Mouse (Mus musculus) E14TG2a.4 (cell line): ENCODE results near the gene Elob.

Experiments used
- H3K27me3 ChIP-seq: 2 replicates; pipeline ENCODE4 v1.6.1; 2014; ENCODE audit warnings: low read length, control low read depth; ENCODE audit not compliant: insufficient read depth
- H3K36me3 ChIP-seq: 2 replicates; pipeline ENCODE4 v1.6.1; 2014; ENCODE audit warnings: low read length, control low read depth; ENCODE audit not compliant: insufficient read depth
- H3K4me1 ChIP-seq: replicated peaks from 2 replicates; pipeline ENCODE4 v1.6.1; 2014; ENCODE audit warnings: low read depth, low read length, control low read depth
- H3K4me3 ChIP-seq: replicated peaks from 2 replicates; pipeline ENCODE4 v1.5.1; 2014; ENCODE audit warnings: mild to moderate bottlenecking, low read length
- H3K9me3 ChIP-seq: 2 replicates; pipeline ENCODE4 v1.6.1; 2014; ENCODE audit warnings: low read length, control low read depth
- CTCF ChIP-seq: conservative IDR thresholded peaks from 2 replicates; pipeline ENCODE4 v1.5.1; 2014; ENCODE audit warnings: low read length
- NANOG ChIP-seq: IDR thresholded peaks from 2 replicates; pipeline ENCODE4 v1.6.1; 2014; ENCODE audit warnings: borderline replicate concordance, low read length, mixed read lengths
- POU5F1 ChIP-seq: IDR thresholded peaks from 2 replicates; pipeline ENCODE4 v1.6.1; 2014; ENCODE audit warnings: low read length, borderline replicate concordance

The Elob gene

GRCm38 (mm10) chr17:23818579-23818978 is 10.4 kb downstream of the Elob start:
- peaks cover 100% of the 10 kb centered on the region for H3K9me3 ChIP-seq
- TF ChIP-seq NANOG, result no peak
- no peak for TF ChIP-seq CTCF
- no peak for TF ChIP-seq POU5F1
- no peaks in the 10 kb centered on the region for H3K27me3 ChIP-seq
- H3K4me1 ChIP-seq, result peaks cover 34% of the 10 kb centered on the region
- peaks cover 100% of the 10 kb centered on the region for H3K36me3 ChIP-seq
- 0 out of 2 replicates have a peak overlapping the region, but pooled peaks have one; percentile 13 for H3K4me3 ChIP-seq

DNA sequence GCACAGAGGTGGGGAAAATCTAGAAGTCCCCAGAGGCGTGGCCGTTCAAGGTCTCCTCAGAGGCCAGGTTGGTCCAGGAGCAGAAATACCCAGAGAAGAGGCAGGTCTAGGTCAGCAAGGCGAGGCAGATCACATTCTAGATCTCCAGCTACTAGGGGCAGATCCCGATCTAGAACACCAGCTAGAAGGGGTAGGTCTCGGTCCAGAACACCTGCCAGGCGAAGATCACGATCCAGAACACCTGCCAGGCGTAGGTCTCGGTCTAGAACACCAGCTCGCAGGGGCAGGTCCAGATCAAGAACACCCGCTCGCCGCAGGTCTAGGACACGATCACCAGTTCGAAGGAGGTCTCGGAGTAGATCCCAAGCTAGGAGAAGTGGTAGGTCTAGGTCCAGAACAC is 13.3 kb downstream of the Elob start:
- H3K36me3 ChIP-seq, result peaks cover 100% of the 10 kb centered on the region
- peaks cover 5% of the 10 kb centered on the region; the same call in 1 of the 2 replicates for H3K4me1 ChIP-seq
- H3K9me3 ChIP-seq, result peaks cover 92% of the 10 kb centered on the region
- H3K27me3 ChIP-seq, result no peaks in the 10 kb centered on the region
- H3K4me3 ChIP-seq, result 0 out of 2 replicates have a peak overlapping the region, but pooled peaks have one; percentile 3
- TF ChIP-seq POU5F1 (no peak), CTCF (no peak), NANOG (no peak)

DNA sequence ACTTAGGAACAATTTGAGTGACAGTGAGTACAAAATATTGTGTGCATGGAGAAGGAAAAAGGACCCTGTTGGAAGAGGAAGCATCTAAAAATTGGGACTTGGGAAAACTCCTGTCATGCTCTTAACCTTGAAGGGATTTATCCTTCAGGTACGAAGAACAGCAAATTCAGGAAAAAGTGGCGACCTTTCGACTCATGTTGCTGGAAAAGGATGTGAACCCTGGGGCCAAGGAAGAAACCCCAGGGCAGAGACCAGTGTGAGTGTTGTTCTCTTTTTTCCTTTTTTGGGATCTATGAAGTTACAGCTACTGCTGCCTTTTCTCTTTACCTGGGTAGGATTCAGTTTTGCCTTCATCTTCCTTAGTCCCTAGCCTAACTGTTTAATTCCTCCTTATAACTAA is 21.0 kb downstream of the Elob start:
- Histone ChIP-seq H3K4me3 (no peak overlapping the region), H3K9me3 (peaks cover 37% of the 10 kb centered on the region), H3K27me3 (no peaks in the 10 kb centered on the region), H3K4me1 (peaks cover 39% of the 10 kb centered on the region), H3K36me3 (peaks cover 75% of the 10 kb centered on the region)
- TF ChIP-seq NANOG (no peak), CTCF (no peak), POU5F1 (no peak)

- no peak for TF ChIP-seq CTCF
- no peak for TF ChIP-seq NANOG
- TF ChIP-seq POU5F1, result no peak
- Histone ChIP-seq H3K4me1 (peaks cover 39% of the 10 kb centered on the region), H3K36me3 (peaks cover 65% of the 10 kb centered on the region), H3K4me3 (peak overlapping the region; percentile 98), H3K27me3 (no peaks in the 10 kb centered on the region), H3K9me3 (peaks cover 28% of the 10 kb centered on the region)
These were observed 22.1 kb downstream of the Elob start for GRCm38 (mm10) chr17:23806867-23807266.

DNA sequence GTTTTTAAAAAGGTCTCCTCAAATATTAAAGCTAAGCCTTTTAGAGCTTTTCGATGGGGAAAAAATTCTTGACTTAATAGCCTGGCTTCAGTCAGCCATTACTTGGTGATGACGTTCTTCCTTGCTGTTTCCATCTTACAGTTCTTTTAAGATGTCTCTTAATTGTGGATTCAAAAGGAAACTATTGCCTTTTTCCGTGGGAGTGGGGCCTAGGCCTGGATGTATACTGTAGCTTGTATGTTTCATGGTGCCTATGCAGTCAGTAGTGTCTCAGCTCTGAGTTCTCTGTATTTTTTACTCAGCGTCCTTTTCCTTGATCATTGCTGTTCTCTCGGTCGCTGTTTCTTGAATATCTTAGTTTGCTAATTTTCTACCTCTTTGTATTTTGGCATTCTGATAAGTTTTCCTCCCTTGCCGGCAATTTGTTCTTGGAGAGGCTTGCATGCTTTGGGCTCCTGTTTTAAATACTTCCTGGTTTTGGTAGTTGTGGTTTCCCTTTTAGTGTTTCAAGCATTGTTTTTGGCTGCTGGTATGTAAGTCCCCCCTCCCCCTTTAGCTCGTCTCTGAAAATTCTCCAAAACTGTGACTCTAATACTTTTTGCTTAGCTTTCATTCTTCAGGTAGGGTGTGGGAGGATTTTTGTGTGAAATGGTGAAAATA is 24.4 kb downstream of the Elob start:
- Histone ChIP-seq H3K36me3 (peaks cover 42% of the 10 kb centered on the region), H3K4me3 (peak overlapping the region; percentile 98), H3K4me1 (peaks cover 46% of the 10 kb centered on the region), H3K27me3 (no peaks in the 10 kb centered on the region), H3K9me3 (peaks cover 11% of the 10 kb centered on the region; the same call in 1 of the 2 replicates)
- no peak for TF ChIP-seq CTCF
- no peak for TF ChIP-seq POU5F1
- TF ChIP-seq NANOG, result no peak

DNA sequence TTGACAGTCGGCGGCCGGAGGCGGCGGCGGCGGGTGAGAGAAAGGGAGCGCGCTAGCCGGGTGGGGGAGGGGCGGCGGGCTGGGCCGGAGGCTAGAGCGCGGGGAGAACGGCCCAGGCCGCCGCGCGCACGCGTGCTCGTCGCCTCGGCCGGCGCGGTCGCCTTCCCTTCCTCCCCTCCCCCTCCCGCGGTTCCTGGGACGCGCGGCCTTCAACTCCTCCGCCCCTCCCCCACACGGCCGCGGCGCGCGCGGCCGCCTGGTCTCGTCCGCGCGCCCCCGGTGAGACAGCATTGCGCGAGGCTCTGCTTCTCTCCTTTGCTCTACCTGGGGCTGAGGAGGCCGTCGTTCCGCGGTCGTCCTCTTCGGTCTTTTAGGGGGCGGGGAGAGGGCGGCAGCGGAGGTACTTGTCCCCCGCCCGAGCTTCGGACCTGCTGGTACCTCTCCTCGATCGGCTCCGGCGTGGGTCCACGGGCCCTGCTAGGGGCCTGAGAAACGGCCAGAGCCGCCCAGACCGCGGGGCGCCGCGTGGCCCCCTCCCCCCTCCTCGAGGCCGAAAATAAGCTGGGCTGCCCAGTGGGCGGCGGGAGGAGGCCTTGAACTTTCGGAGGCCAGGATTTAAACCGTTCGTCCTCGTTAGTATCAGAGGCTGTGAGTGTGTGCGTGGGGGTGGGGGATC is 25.4 kb downstream of the Elob start:
- no peak for TF ChIP-seq CTCF
- no peak for TF ChIP-seq NANOG
- TF ChIP-seq POU5F1, result no peak
- Histone ChIP-seq H3K4me3 (peak overlapping the region; percentile 98), H3K36me3 (peaks cover 31% of the 10 kb centered on the region), H3K27me3 (no peaks in the 10 kb centered on the region), H3K9me3 (peaks cover 11% of the 10 kb centered on the region; the same call in 1 of the 2 replicates), H3K4me1 (peaks cover 46% of the 10 kb centered on the region)

GRCm38 (mm10) chr17:23802746-23803365 is 26.1 kb downstream of the Elob start:
- peaks cover 7% of the 10 kb centered on the region; the same call in 1 of the 2 replicates for H3K9me3 ChIP-seq
- TF ChIP-seq CTCF (no peak), POU5F1 (no peak), NANOG (no peak)
- peaks cover 25% of the 10 kb centered on the region for H3K36me3 ChIP-seq
- H3K27me3 ChIP-seq, result no peaks in the 10 kb centered on the region
- H3K4me1 ChIP-seq, result peaks cover 41% of the 10 kb centered on the region
- H3K4me3 ChIP-seq, result peak overlapping the region; percentile 98

GRCm38 (mm10) chr17:23801627-23802026 is 27.3 kb downstream of the Elob start:
- Histone ChIP-seq H3K4me3 (0 out of 2 replicates have a peak overlapping the region, but pooled peaks have one; percentile 20), H3K36me3 (peaks cover 12% of the 10 kb centered on the region), H3K27me3 (no peaks in the 10 kb centered on the region), H3K4me1 (peaks cover 29% of the 10 kb centered on the region), H3K9me3 (no peaks in the 10 kb centered on the region)
- no peak for TF ChIP-seq CTCF
- no peak for TF ChIP-seq NANOG
- no peak for TF ChIP-seq POU5F1
